Mouse (Mus musculus) lung, postnatal 4 days (tissue): ENCODE measurements around the gene Olfr411.

Source experiments
- DNase-seq, 2 experiments: peaks; one replicate each; pipeline ENCODE4 v3.0.0; 2021

The Olfr411 gene

GRCm38 (mm10) chr11:74352550-74352949, at the start of gene Olfr411:
TSS of gene Olfr411 (minus strand) at chr11:74352650.
- no peak for DNase-seq

GRCm38 (mm10) chr11:74402126-74402525, 49.7 kb upstream of the Olfr411 start:
- peak in 1 of 2 experiments; percentile 12 for DNase-seq

DNA sequence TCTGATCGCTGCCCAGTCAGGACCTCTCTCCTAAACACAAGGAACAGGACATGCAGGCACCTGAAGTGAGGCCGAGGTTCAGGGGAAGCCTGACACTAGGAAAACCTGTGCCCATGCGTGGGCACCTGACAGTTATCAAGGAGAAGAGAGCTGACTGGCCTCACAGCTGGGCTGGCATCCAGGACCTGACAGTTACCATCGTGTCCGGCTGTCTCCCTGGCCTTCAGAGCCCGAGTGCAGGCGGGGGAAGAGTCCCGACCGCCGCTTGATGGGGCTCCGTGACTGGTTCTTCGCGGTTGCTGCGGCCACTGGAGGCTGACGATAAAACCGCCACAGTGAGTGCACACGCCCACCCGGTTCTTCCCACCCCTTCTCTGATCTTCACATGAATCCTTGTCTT, 43.1 kb upstream of the Olfr411 start:
- no peak for DNase-seq

- no peak for DNase-seq
These were observed 41.0 kb upstream of the Olfr411 start for GRCm38 (mm10) chr11:74393489-74393888.

- DNase-seq = no peak
These were observed 40.5 kb upstream of the Olfr411 start for GRCm38 (mm10) chr11:74392903-74393302.

GRCm38 (mm10) chr11:74391899-74392298, 39.4 kb upstream of the Olfr411 start:
- DNase-seq = no peak

DNA sequence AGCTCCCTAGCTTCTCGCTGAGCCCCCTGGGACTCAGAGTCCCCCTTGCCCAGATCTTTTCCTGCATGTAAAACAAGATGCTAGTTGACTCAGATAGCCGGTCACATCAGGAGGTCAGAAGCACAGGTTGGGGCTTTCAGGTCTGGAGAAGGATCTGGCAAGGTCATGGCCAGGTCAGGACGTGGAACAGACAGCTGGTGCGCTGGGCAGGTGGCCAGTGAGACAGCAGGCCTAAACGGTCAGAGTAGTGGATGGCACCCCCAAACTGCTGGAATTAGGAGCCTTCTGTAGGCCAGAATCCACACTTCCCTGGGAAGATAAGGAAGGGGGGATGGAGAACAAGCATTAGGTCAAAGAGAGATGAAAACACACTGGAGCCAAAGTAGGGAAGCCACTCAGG, 34.8 kb upstream of the Olfr411 start:
- DNase-seq = no peak

GRCm38 (mm10) chr11:74385674-74386073, 33.2 kb upstream of the Olfr411 start:
- DNase-seq = no peak

- no peak for DNase-seq
These were observed 26.9 kb upstream of the Olfr411 start for GRCm38 (mm10) chr11:74379166-74379873.

- DNase-seq = peak in 1 of 2 experiments; percentile 40
These were observed 24.4 kb upstream of the Olfr411 start for GRCm38 (mm10) chr11:74376847-74377246.

GRCm38 (mm10) chr11:74371393-74372100, 19.1 kb upstream of the Olfr411 start:
- DNase-seq = peak; percentile 53 to 76

DNA sequence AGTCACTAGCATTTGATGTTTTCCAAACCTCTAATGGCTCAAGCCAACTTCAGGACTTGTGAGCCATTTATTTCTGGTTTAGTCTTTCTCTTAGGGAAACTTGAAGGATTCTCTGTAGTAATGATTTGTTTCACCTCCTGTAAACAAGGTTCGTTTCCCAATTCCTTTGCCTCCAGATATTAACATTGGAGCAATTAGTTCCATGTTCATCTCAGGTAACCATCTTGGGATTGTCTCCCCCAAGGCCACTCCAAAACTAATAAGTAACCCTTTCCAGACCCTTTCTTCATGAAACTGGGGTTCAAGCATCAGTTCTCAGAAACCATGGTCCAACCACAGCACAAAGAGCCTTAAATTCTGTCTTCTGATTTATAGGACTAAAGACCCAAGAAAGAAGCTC, 9.3 kb upstream of the Olfr411 start, which contains the start of gene Olfr412:
Gene Olfr412 (plus strand): TSS at position 301 of the 400 bp plus-strand sequence.
- no peak for DNase-seq

- DNase-seq = no peak
These were observed 14.5 kb downstream of the Olfr411 start, which contains the start of gene Olfr410 for GRCm38 (mm10) chr11:74337931-74338330. TSS of gene Olfr410 (minus strand) at chr11:74338031.

DNA sequence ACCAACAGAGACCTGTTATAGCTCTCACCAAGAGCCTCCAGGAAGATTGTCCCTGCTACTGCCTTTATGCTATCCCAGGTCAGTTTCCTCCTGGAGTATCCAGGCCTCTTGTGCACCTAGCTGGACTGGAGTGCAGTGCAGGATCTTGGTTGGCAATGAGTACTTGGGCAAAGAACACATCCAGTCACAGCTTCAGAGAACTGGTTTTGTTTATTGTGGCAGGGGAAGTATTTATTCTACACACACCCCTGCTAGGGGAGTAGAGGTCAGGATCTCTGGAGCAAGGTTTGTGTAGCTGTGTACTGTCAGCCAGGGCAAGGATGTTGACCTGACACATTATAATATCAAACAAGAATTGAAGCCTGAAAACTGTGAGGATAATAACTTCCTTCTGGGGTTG, 23.7 kb downstream of the Olfr411 start:
- DNase-seq = no peak

DNA sequence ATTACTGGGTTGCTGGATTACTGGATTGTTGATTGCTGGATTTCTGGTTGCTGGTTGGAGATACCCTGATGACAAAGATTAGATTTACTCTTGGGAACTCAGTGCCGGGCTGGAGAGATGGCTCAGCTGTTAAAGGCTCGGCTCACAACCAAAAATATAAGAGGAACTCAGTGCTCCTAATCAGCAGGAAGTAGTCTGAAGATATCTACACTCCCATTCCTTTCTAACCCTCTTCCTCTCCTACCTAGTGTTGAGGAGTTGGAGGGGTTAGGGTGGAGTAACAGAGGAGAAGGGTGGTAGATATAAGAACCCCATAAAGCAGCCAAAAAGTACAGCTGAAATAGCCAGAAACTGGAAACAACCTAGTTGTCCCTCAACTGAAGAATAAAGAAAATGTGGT, 26.4 kb downstream of the Olfr411 start:
- no peak for DNase-seq
